Mouse (Mus musculus) adipose tissue, adult 10 weeks (tissue): ENCODE data around the gene H2afx. TPM values are rescaled to one million over a fixed set of nuclear protein-coding genes. Genes with fewer than 3 reads are reported as not detected.

Experiments used
- polyA plus RNA-seq: library from polyadenylated mRNA; stranded (reverse); fragments of 350-450 nt; fragmentation: Illumina TruSeq; extraction: RNeasy Lipid Tissue Mini Kit (QIAGEN cat#74804); gene quantifications from one replicate; pipeline ENCODE4 v1.2.3, GENCODE M21; 2014; ENCODE audit warnings: low read depth, low replicate concordance

The H2afx gene
- 25.2 TPM for polyA plus RNA-seq

DNA sequence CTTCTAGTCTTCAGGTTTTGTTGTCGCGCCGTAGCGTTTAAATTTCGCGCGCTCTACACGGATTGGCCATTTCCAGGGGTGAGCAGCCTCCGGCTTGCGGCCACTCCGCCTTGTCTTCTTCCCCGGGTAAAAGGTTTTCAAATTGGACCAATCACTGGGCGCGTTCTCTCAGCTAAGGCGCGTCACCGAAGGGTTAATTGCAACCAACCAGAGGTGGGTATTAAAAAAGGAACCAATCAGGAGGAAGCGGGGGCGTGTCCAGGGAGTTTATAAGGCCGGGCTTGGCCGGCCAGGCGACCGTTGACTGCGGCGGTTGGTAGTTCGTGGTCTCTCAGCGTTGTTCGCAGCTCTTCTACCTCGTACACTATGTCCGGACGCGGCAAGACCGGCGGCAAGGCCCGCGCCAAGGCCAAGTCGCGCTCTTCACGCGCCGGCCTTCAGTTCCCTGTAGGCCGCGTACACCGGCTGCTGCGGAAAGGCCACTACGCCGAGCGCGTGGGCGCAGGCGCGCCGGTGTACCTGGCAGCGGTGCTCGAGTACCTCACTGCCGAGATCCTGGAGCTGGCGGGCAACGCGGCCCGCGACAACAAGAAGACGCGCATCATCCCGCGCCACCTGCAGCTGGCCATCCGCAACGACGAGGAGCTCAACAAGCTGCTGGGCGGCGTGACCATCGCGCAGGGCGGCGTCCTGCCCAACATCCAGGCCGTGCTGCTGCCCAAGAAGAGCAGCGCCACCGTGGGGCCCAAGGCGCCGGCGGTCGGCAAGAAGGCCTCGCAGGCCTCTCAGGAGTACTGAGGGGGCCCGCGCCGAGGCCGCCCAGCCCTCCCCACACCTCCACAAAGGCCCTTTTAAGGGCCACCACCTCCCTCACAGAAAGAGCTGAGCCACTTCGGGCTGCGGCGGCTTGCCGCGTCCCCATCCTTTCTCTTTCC lies at the start of gene H2afx:
TSS of gene H2afx (plus strand) at position 299 of the 935 bp plus-strand sequence.

DNA sequence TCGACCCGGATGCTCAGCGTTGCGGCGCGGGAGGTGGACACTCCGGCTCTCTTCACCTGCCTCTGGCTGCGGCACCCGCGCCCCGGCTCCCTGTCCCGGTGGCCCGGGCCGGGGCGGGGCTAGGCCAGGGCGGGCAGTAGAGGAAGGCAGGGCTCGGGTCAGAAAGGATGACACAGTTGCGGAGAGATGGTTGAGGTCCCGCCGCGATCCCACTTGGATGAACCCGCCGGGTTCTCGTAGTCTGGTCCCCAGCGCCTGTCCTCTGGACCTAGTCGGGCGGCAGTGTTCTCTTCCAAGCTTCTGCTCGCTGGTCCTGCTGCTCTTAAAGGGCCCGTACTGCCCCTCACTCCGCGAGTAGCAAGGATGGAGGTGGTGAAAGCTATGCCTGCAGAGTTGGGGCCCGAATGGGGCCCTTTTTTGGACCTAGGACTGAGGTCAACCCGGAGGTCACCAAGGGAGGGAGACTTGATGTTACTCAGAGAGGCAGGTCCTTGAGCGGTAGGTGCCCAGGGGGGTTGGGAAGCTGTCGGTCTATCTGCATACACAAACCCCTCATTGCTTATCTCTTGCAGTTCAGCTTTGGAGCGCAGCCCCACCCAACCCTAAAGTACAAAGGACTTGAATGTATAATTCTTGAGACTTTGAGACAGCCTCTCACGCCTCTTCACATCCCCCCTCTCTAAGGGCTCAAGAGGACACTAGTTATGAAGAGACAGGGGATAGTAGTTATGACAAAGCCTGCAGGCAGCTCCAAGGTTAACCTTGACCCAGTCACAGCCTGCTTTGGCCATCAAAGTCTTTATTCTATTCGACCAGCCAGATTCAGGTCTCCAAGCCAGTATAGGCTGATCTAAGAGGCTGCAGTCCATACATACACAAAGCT lies 46.2 kb upstream of the H2afx start, which contains the start of gene Abcg4:
TSS of gene Abcg4 (minus strand) at position 540 of the 883 bp plus-strand sequence.

DNA sequence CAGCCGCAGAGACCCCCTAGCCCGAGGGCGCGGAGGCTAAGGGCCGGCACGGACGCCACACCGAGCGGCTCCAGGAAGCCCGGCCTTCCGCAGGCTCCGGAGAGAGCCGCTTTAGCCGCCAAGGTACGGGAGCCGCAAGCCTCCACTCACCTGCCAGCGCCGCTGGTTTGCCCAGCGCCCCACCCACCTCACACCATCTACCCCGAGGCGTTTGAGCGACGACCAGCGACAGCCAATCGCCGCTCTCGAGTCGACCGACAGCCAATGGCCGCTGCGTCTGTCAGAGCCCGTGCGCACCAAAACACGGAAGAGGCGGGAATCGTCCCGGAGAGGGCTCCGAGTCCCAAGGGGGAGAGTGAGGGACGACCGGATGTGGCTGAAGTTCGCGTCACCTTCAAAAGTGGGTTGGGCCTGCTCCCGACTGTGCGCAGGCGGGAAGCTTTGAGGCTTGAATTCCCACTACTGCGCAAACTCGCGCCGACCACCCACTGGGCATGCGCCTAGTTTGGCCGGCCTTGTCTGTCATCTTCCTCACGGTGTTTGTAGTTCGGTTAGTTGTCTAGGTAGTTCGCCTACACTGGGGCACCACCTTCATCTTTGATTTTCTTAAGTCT lies 28.9 kb upstream of the H2afx start, which contains the start of gene Hinfp:
TSS of gene Hinfp (minus strand) at position 206 of the 614 bp plus-strand sequence.

DNA sequence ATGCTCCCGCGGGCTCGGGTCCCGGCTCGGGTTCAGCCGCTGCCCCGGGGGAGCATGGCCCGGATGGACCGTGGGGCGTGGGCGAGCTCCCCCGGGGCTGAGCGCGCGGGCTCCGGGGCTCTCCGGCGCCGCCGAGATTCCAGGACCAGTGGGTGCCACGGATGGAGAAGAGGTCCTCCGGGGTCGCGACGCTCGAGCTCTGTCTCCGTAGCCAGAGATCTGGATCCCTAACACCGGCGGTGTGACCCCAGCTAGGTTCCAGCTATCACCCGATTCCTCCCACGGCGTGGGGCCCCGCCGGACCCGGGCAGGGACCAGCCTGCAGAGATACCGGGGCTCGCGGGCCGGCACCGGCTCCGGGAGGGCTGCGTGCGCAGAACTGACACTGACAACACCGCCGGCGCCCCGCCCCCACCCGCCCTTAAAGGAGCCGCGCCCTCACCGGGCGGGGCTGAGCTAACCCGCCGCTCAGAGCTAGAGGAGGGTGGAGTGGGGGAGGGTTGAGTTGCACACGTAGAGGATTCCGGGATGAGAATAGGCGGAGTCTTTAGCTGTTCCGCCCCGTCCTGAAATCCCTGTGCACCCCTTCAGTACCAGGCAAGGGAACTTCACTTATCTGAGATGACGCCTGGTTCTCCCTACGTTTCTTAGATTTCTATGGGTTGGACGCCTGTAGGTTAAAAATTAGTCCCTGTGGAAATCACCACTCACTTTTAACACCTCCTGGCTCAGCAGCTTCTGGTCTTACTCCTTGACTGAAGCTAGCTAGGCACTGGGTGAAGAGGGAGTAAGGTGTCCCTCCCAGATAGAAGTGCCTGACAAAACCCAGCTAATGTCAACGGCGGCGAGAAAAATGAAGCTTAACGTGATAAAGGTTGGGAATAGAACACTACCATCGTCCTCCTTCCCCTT lies 14.4 kb upstream of the H2afx start, which contains the start of gene C2cd2l:
TSS of gene C2cd2l (minus strand) at position 399 of the 912 bp plus-strand sequence.

DNA sequence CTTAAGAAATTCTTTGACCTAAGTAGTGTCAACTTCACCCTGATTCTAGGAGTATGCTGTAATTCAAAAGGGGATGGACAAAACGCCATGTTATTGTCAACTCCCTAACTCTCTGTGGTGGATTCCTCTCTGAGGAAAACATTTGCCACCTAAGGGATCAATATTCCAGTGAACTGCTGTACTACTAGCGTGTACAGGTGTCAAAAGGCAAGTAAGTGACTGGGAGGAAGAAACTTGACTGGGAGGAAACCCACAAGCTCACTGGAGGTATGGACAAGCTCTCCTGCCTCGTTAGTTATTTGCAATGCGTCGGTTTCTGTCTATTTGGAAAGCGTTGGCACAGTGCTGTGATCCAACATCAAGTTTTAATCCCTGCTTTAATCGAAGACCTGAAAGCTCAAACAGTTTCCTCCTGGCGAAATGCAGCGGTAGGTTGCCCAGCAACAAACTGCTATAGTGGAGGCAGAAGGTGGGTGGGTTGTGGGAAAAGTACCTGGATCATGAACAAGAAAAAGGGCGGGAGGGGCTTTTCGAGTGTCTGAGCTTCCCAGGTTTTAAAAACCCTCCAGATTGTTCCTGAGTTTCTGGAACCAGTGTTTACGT lies 8.6 kb upstream of the H2afx start, which contains the start of gene Dpagt1:
TSS of gene Dpagt1 (plus strand) at position 252 of the 603 bp plus-strand sequence.

DNA sequence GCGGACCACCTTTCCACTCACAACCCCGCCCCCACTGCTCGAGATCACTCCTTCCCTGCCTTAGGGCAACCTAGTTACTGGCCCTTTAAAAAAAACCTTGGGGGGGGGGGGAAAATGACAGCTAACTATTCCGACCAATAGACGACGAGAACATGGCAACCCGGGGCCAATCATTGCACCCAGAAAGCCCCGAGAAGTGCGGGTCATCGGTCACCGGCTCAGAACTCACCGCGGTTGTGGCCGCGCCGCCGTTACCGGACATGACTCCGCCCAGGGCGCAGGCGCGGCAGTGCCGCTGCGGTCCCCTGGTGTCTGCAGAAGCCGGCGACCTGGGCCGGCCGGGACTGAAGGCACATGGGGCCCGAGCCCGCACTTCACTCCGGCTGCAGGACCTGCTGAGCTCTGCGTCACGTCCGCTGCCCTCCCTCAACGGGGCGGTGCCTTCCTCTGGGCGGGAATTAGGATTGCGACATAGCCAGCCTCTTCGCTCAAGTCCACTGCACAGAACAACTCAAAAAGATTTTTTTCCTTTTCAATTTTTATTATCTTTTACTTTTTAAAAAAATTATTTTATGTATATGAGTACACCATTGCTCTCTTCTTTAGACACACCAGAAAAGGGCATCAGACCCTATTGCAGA lies 9.4 kb downstream of the H2afx start, which contains the start of gene Hmbs:
TSS of gene Hmbs (minus strand) at position 448 of the 641 bp plus-strand sequence.

DNA sequence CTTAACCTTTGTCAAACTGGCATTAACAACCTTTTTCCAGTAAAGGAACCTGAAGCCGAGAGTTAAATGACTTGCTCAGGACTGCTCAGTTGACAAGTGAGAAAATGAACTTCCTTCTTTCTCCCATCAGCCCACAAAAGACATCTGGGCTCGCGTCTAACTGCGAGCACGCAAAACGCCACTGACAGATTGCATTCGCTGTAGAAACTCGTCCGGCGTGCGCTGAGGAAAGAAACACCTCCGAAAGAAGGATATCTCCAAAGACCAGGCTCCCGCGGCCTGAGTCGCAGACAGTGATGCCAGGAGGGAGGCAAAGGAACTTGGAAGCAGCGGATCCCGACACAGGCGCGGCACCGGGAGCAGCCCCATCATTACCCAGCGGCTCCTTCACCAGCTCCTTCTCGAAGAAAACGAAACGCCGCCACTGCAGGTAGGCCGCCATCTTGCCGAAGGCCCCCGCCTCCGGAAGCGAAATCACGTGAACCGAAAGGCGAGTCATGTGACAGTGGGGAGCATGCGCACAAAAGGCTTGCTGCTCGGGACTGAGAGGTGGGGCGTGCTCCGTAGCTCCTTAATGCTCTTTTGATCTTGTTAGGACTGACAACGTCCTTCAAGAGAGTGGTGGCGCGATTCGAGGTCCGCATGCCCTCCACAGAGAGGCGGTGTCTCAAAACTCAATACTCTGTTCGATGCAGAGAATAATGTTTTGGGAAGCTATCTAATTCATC lies 26.9 kb downstream of the H2afx start, which contains the start of gene Vps11:
TSS of gene Vps11 (minus strand) at position 481 of the 728 bp plus-strand sequence.

GRCm38 (mm10) chr9:44379054-44379834 lies 44.8 kb downstream of the H2afx start, which contains the start of gene Hyou1:
Gene Hyou1 (plus strand): TSS chr9:44379490.

Other genes starting within 250 kb of the H2afx start
- 63.7 TPM for gene Mfrp, start 233.0 kb upstream of the H2afx start, polyA plus RNA-seq
- gene C1qtnf5, start 227.4 kb upstream of the H2afx start, polyA plus RNA-seq = 22.6 TPM
- 0.19 TPM for gene Gm49380, start 221.2 kb upstream of the H2afx start, polyA plus RNA-seq
- 17.6 TPM for gene Rnf26, start 221.2 kb upstream of the H2afx start, polyA plus RNA-seq
- gene Mcam, start 200.2 kb upstream of the H2afx start, polyA plus RNA-seq = 166 TPM
- 17.4 TPM for gene Cbl, start 100.6 kb upstream of the H2afx start, polyA plus RNA-seq
- gene Ccdc153, start 94.0 kb upstream of the H2afx start, polyA plus RNA-seq = 32.6 TPM
- 3.3 TPM for gene Pdzd3, start 83.2 kb upstream of the H2afx start, polyA plus RNA-seq
- 17.3 TPM for gene Nlrx1, start 66.1 kb upstream of the H2afx start, polyA plus RNA-seq
- gene Abcg4, start 46.1 kb upstream of the H2afx start, polyA plus RNA-seq = 2.2 TPM
- 14.7 TPM for gene Hinfp, start 29.0 kb upstream of the H2afx start, polyA plus RNA-seq
- gene C2cd2l, start 14.4 kb upstream of the H2afx start, polyA plus RNA-seq = 28.1 TPM
- gene Dpagt1, start 8.7 kb upstream of the H2afx start, polyA plus RNA-seq = 25.7 TPM
- 47.6 TPM for gene Hmbs, start 9.5 kb downstream of the H2afx start, polyA plus RNA-seq
- gene Vps11, start 27.0 kb downstream of the H2afx start, polyA plus RNA-seq = 37.7 TPM
- 132 TPM for gene Hyou1, start 44.8 kb downstream of the H2afx start, polyA plus RNA-seq
- 66.0 TPM for gene Slc37a4, start 62.2 kb downstream of the H2afx start, polyA plus RNA-seq
- 1,387 TPM for gene Rps25, start 72.4 kb downstream of the H2afx start, polyA plus RNA-seq
- 77.7 TPM for gene Trappc4, start 72.9 kb downstream of the H2afx start, polyA plus RNA-seq
- gene Ccdc84, start 83.9 kb downstream of the H2afx start, polyA plus RNA-seq = 31.8 TPM
- 0.45 TPM for gene Foxr1, start 106.4 kb downstream of the H2afx start, polyA plus RNA-seq
- gene Upk2, start 120.3 kb downstream of the H2afx start, polyA plus RNA-seq = 1.1 TPM
- gene Bcl9l, start 148.1 kb downstream of the H2afx start, polyA plus RNA-seq = 58.9 TPM
- gene Cxcr5, start 227.2 kb downstream of the H2afx start, polyA plus RNA-seq = 0.62 TPM